Mouse (Mus musculus): Measurements from ENCODE around the gene Coq4. TPM values are rescaled to one million over a fixed set of nuclear protein-coding genes. Genes with fewer than 3 reads are reported as not detected.

Coq4 gene
- total and polyA plus RNA-seq, 2 experiments from 2014 or later: 35.8 to 52.0 TPM

GRCm38 (mm10) chr2:29844661-29845060, 57.4 kb downstream of the Coq4 start:
- H3K4me1 ChIP-seq (ENCODE audit: insufficient read depth, low read length): no peaks in the 10 kb centered on the region
- H3K4me2 ChIP-seq (ENCODE audit: low read depth, low read length): peak overlapping the region; percentile 80
- H3K4me3 ChIP-seq (ENCODE audit: low read length): peak overlapping the region; percentile 58
- H3K9me3 ChIP-seq (ENCODE audit: low read length): no peaks in the 10 kb centered on the region
- H3K36me3 ChIP-seq (ENCODE audit: insufficient read depth, low read length): 0 out of 2 replicates have a peak, but pooled peaks cover 9% of the 10 kb centered on the region
- no peaks in the 10 kb centered on the region for H3K27me3 ChIP-seq (ENCODE audit: insufficient read depth, low read length)
- 8% methylated on average over 3 of the region's 3 CpGs for WGBS
- no peak for TF ChIP-seq CTCF (IDR thresholded peaks at IDR 0.05; ENCODE audit: low read depth)
- no peak overlapping the region for H3K9ac ChIP-seq (replicated peaks; ENCODE audit: low read length)
- DNase-seq (ENCODE audit: low spot score): no peak
- ATAC-seq: no peak
- no peak overlapping the region for H3K27ac ChIP-seq

- 0 out of 2 replicates have a peak, but pooled peaks cover 9% of the 10 kb centered on the region for H3K36me3 ChIP-seq (ENCODE audit: insufficient read depth, low read length)
- ATAC-seq (peak; percentile 24; the same call in 1 of the 2 replicates), DNase-seq (ENCODE audit: low spot score) (peak; percentile 21)
- peak overlapping the region; percentile 58 for H3K27ac ChIP-seq
- peak overlapping the region; percentile 58 for H3K4me3 ChIP-seq (ENCODE audit: low read length)
- no peaks in the 10 kb centered on the region for H3K4me1 ChIP-seq (ENCODE audit: insufficient read depth, low read length)
- WGBS: 5% methylated on average over 25 of the region's 25 CpGs
- no peaks in the 10 kb centered on the region for H3K9me3 ChIP-seq (ENCODE audit: low read length)
- H3K4me2 ChIP-seq (ENCODE audit: low read depth, low read length): peak overlapping the region; percentile 80
- H3K27me3 ChIP-seq (ENCODE audit: insufficient read depth, low read length): no peaks in the 10 kb centered on the region
- TF ChIP-seq CTCF (IDR thresholded peaks at IDR 0.05; ENCODE audit: low read depth): no peak
- H3K9ac ChIP-seq (replicated peaks; ENCODE audit: low read length): peak overlapping the region; percentile 77
These were observed 58.3 kb downstream of the Coq4 start for GRCm38 (mm10) chr2:29845636-29846035.

GRCm38 (mm10) chr2:29846061-29846853, 59.0 kb downstream of the Coq4 start:
- DNase-seq (ENCODE audit: low spot score): peak; percentile 68
- peak; percentile 51; the same call in 1 of the 2 replicates for ATAC-seq
- Histone ChIP-seq H3K9me3 (ENCODE audit: low read length) (no peaks in the 10 kb centered on the region), H3K4me1 (ENCODE audit: insufficient read depth, low read length) (no peaks in the 10 kb centered on the region), H3K36me3 (ENCODE audit: insufficient read depth, low read length) (0 out of 2 replicates have a peak, but pooled peaks cover 9% of the 10 kb centered on the region), H3K27me3 (ENCODE audit: insufficient read depth, low read length) (no peaks in the 10 kb centered on the region), H3K4me2 (ENCODE audit: low read depth, low read length) (peak overlapping the region; percentile 80), H3K27ac (peak overlapping the region; percentile 58), H3K4me3 (ENCODE audit: low read length) (peak overlapping the region; percentile 58), H3K9ac (replicated peaks; ENCODE audit: low read length) (peak overlapping the region; percentile 77)
- no peak for TF ChIP-seq CTCF (IDR thresholded peaks at IDR 0.05; ENCODE audit: low read depth)
- 3% methylated on average over 46 of the region's 47 CpGs for WGBS

GRCm38 (mm10) chr2:29846911-29847310, 59.6 kb downstream of the Coq4 start:
- Histone ChIP-seq H3K4me3 (ENCODE audit: low read length) (peak overlapping the region; percentile 58; the same call in 1 of the 2 replicates), H3K36me3 (ENCODE audit: insufficient read depth, low read length) (0 out of 2 replicates have a peak, but pooled peaks cover 7% of the 10 kb centered on the region), H3K27me3 (ENCODE audit: insufficient read depth, low read length) (no peaks in the 10 kb centered on the region), H3K9ac (replicated peaks; ENCODE audit: low read length) (0 out of 2 replicates have a peak overlapping the region, but pooled peaks have one; percentile 77), H3K9me3 (ENCODE audit: low read length) (no peaks in the 10 kb centered on the region), H3K27ac (no peak overlapping the region), H3K4me2 (ENCODE audit: low read depth, low read length) (peak overlapping the region; percentile 80), H3K4me1 (ENCODE audit: insufficient read depth, low read length) (no peaks in the 10 kb centered on the region)
- ATAC-seq (no peak), DNase-seq (ENCODE audit: low spot score) (no peak)
- WGBS: 42% methylated on average over 3 of the region's 3 CpGs
- no peak for TF ChIP-seq CTCF (IDR thresholded peaks at IDR 0.05; ENCODE audit: low read depth)

Small RNA genes within 50 kb of the gene (microRNA-seq; reads per million reads assigned to microRNA genes)
- gene Mir219a-2 (0 reads per million in 2 experiments), gene Mir219b (0 reads per million in 2 experiments)

Other genes starting within 250 kb of the Coq4 start
- gene Rapgef1, start 167.8 kb upstream of the Coq4 start, total RNA-seq (2014; rRNA removed): 91.3 and 94.0 TPM in 2 replicates
- gene Rapgef1, start 167.8 kb upstream of the Coq4 start, polyA plus RNA-seq (2015; fragmentation: Nextera tagmentation; extraction: Ambion mirVana): 13.7 and 14.4 TPM in 2 replicates
- 2.6 TPM in 1 of 2 replicates, not detected in the other for gene Gm13420, start 35.8 kb upstream of the Coq4 start, total RNA-seq (2014; rRNA removed)
- 0.33 and 0.56 TPM in 2 replicates for gene Gm13420, start 35.8 kb upstream of the Coq4 start, polyA plus RNA-seq (2015; fragmentation: Nextera tagmentation; extraction: Ambion mirVana)
- not detected in 2 replicates for gene Gm13547, start 28.2 kb upstream of the Coq4 start, total RNA-seq (2014; rRNA removed)
- gene Gm13547, start 28.2 kb upstream of the Coq4 start, polyA plus RNA-seq (2015; fragmentation: Nextera tagmentation; extraction: Ambion mirVana): 0.48 and 0.59 TPM in 2 replicates
- gene Trub2, start 1.0 kb downstream of the Coq4 start, total RNA-seq (2014; rRNA removed): 47.4 and 49.9 TPM in 2 replicates
- gene Trub2, start 1.0 kb downstream of the Coq4 start, polyA plus RNA-seq (2015; fragmentation: Nextera tagmentation; extraction: Ambion mirVana): 32.5 and 34.2 TPM in 2 replicates
- 139 TPM in 2 replicates for gene Slc27a4, start 15.1 kb downstream of the Coq4 start, total RNA-seq (2014; rRNA removed)
- 43.4 and 46.4 TPM in 2 replicates for gene Slc27a4, start 15.1 kb downstream of the Coq4 start, polyA plus RNA-seq (2015; fragmentation: Nextera tagmentation; extraction: Ambion mirVana)
- 46.1 and 70.7 TPM in 2 replicates for gene Urm1, start 32.6 kb downstream of the Coq4 start, total RNA-seq (2014; rRNA removed)
- gene Urm1, start 32.6 kb downstream of the Coq4 start, polyA plus RNA-seq (2015; fragmentation: Nextera tagmentation; extraction: Ambion mirVana): 28.7 and 29.3 TPM in 2 replicates
- gene Cercam, start 81.7 kb downstream of the Coq4 start, total RNA-seq (2014; rRNA removed): 32.5 and 37.7 TPM in 2 replicates
- 17.8 and 20.6 TPM in 2 replicates for gene Cercam, start 81.7 kb downstream of the Coq4 start, polyA plus RNA-seq (2015; fragmentation: Nextera tagmentation; extraction: Ambion mirVana)
- gene Odf2, start 101.7 kb downstream of the Coq4 start, total RNA-seq (2014; rRNA removed): 73.1 and 81.7 TPM in 2 replicates
- gene Odf2, start 101.7 kb downstream of the Coq4 start, polyA plus RNA-seq (2015; fragmentation: Nextera tagmentation; extraction: Ambion mirVana): 78.2 and 88.3 TPM in 2 replicates
- gene Gle1, start 147.9 kb downstream of the Coq4 start, total RNA-seq (2014; rRNA removed): 39.4 and 43.6 TPM in 2 replicates
- 52.7 and 56.0 TPM in 2 replicates for gene Gle1, start 147.9 kb downstream of the Coq4 start, polyA plus RNA-seq (2015; fragmentation: Nextera tagmentation; extraction: Ambion mirVana)
- 716 and 902 TPM in 2 replicates for gene Sptan1, start 178.1 kb downstream of the Coq4 start, total RNA-seq (2014; rRNA removed)
- 166 and 184 TPM in 2 replicates for gene Sptan1, start 178.1 kb downstream of the Coq4 start, polyA plus RNA-seq (2015; fragmentation: Nextera tagmentation; extraction: Ambion mirVana)

Data from hindbrain, postnatal 0 days (tissue).